15 mouse cellular contexts compared by ENCODE assay signal in the genomic region with DNA sequence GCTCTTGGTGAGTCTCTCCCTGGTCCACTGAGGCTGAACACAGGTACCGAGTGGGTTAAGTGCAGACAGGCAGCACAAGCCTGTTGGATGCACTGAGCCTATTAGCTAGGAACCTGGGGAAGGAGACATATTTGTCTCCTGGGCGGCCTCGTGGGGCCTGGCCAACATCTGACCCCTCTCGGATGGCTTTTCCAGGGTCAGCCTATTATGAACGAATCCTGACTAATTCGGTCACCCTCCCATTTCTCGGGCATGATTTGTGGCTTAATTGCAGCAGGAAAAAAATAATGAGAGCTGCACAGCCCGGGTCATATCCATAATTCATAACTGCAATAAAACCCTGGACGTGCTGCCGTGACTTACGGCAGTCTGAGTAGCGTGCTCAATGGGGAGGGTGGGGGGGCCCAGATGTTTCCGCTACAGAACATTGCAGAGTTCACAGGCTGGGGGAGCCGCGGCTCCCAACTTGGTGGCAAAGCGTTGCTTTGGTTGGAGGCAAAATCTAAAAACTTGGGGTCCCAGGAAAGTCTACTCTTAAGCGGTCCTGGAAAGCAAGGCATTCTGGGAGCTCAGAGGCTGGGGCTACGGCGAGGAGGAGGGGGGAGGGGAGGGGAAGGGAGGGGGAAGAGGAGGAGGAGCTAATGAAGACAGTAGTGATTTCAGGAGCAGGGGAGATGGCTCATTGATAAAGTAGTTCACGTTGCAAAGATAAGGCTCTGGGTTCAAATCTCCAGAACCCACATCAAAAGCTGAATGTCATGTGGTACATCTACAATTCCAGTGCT. TPM values are rescaled to one million over a fixed set of nuclear protein-coding genes. Genes with fewer than 3 reads are reported as not detected.
DNase-seq lines count a peak whose midpoint lies in the region; ATAC-seq and TF ChIP-seq lines count a peak whose summit lies in the region.
"Had no signal": no experiment of that assay in that cellular context is flagged by ENCODE, and none has a peak within 500 bp of the region (broad histone marks: within the 10 kb centered on the region; RNA-seq: fewer than 3 reads in every experiment).

No protein-coding gene starts in this region.

- H3K27me3 ChIP-seq in intestine, embryonic 15.5 days (replicated peaks): no peaks in the 10 kb centered on the region; the same call in 1 of the 2 replicates
- no peaks in the 10 kb centered on the region for H3K27me3 ChIP-seq in intestine, postnatal 0 days (replicated peaks; ENCODE audit: control insufficient read depth, insufficient read depth, low read length)
- H3K27me3 ChIP-seq in hindbrain, embryonic 13.5 days: peaks cover 11% of the 10 kb centered on the region; the same call in 1 of the 2 replicates
- H3K27me3 ChIP-seq in neural tube, embryonic 15.5 days (replicated peaks): no peaks in the 10 kb centered on the region; the same call in 1 of the 2 replicates

- TF ChIP-seq CTCF in intestine, postnatal 0 days (IDR thresholded peaks at IDR 0.05; ENCODE audit: low read depth): no peak

- H3K4me2 ChIP-seq in intestine, embryonic 15.5 days (replicated peaks): no peak overlapping the region
- no peak overlapping the region for H3K4me2 ChIP-seq in intestine, postnatal 0 days (replicated peaks; ENCODE audit: low read depth)
- peak overlapping the region; percentile 15; the same call in 1 of the 2 replicates for H3K4me2 ChIP-seq in hindbrain, embryonic 13.5 days
- peak overlapping the region; percentile 31 for H3K4me2 ChIP-seq in neural tube, embryonic 15.5 days
- H3K4me2 ChIP-seq: heart, embryonic 15.5 days had no signal

- H3K4me1 ChIP-seq in intestine, embryonic 15.5 days (replicated peaks): 0 out of 2 replicates have a peak, but pooled peaks cover 2% of the 10 kb centered on the region
- no peaks in the 10 kb centered on the region for H3K4me1 ChIP-seq in intestine, postnatal 0 days (replicated peaks; ENCODE audit: control insufficient read depth, insufficient read depth, low read length)
- H3K4me1 ChIP-seq in hindbrain, embryonic 13.5 days (replicated peaks): peaks cover 4% of the 10 kb centered on the region
- H3K4me1 ChIP-seq in neural tube, embryonic 15.5 days: 0 out of 2 replicates have a peak, but pooled peaks cover 7% of the 10 kb centered on the region
- H3K4me1 ChIP-seq: heart, embryonic 15.5 days had no signal

- no peak overlapping the region for H3K9ac ChIP-seq in intestine, embryonic 15.5 days
- no peak overlapping the region for H3K9ac ChIP-seq in intestine, postnatal 0 days (ENCODE audit: low read depth, low read length)
- no peak overlapping the region for H3K9ac ChIP-seq in hindbrain, embryonic 13.5 days
- H3K9ac ChIP-seq in neural tube, embryonic 15.5 days (replicated peaks): no peak overlapping the region
- H3K9ac ChIP-seq: heart, embryonic 15.5 days had no signal

- WGBS in intestine, embryonic 15.5 days: 60% methylated on average over 20 of the region's 20 CpGs
- 53% methylated on average over 20 of the region's 20 CpGs for WGBS in intestine, postnatal 0 days
- 60% methylated on average over 20 of the region's 20 CpGs for whole genome bisulfite sequencing in hindbrain, embryonic 13.5 days
- whole genome bisulfite sequencing in neural tube, embryonic 15.5 days: 53% methylated on average over 20 of the region's 20 CpGs

- DNase-seq in kidney, postnatal 36 days: peak; percentile 7 to 21
- DNase-seq in heart, adult 8-10 months (ENCODE audit: low spot score): no peak
- no peak for DNase-seq in right cerebral cortex, postnatal 4 days
- DNase-seq: cerebellum, adult 8-10 months had no signal

- H3K4me3 ChIP-seq in intestine, embryonic 15.5 days (replicated peaks): no peak overlapping the region
- H3K4me3 ChIP-seq in intestine, postnatal 0 days (ENCODE audit: low read depth, low read length): no peak overlapping the region
- no peak overlapping the region for H3K4me3 ChIP-seq in hindbrain, embryonic 13.5 days
- H3K4me3 ChIP-seq in neural tube, embryonic 15.5 days (replicated peaks): peak overlapping the region; percentile 12
- H3K4me3 ChIP-seq: heart, embryonic 15.5 days; layer of hippocampus, adult 2 months had no signal

- ATAC-seq in intestine, embryonic 15.5 days: peak; percentile 34; the same call in 1 of the 2 replicates
- no peak for ATAC-seq in intestine, postnatal 0 days
- ATAC-seq in hindbrain, embryonic 13.5 days (ENCODE audit: low FRiP score): no peak; the same call in 1 of the 2 replicates
- ATAC-seq in neural tube, embryonic 15.5 days (ENCODE audit: low FRiP score): peak; percentile 68
- ATAC-seq in inflammation-experienced regulatory T-cells, adult 6 months: no peak
- ATAC-seq: activated CD4-positive, CD25-positive, alpha-beta regulatory T cell, adult 4 months; CD4-positive, CD25-positive, alpha-beta regulatory T cell, adult 4 months had no signal

- H3K27ac ChIP-seq in intestine, embryonic 15.5 days: no peak overlapping the region
- H3K27ac ChIP-seq in intestine, postnatal 0 days (ENCODE audit: low read depth, low read length): no peak overlapping the region
- 0 out of 2 replicates have a peak overlapping the region, but pooled peaks have one; percentile 35 for H3K27ac ChIP-seq in hindbrain, embryonic 13.5 days
- H3K27ac ChIP-seq in neural tube, embryonic 15.5 days (replicated peaks): no peak overlapping the region
- H3K27ac ChIP-seq: heart, embryonic 15.5 days; layer of hippocampus, adult 2 months had no signal

- no peaks in the 10 kb centered on the region for H3K9me3 ChIP-seq in intestine, embryonic 15.5 days
- H3K9me3 ChIP-seq in intestine, postnatal 0 days (ENCODE audit: control insufficient read depth): no peaks in the 10 kb centered on the region
- H3K9me3 ChIP-seq in hindbrain, embryonic 13.5 days: no peaks in the 10 kb centered on the region
- H3K9me3 ChIP-seq in neural tube, embryonic 15.5 days (replicated peaks): no peaks in the 10 kb centered on the region
- H3K9me3 ChIP-seq: heart, embryonic 15.5 days had no signal

- H3K36me3 ChIP-seq in intestine, embryonic 15.5 days: no peaks in the 10 kb centered on the region
- no peaks in the 10 kb centered on the region for H3K36me3 ChIP-seq in intestine, postnatal 0 days (ENCODE audit: control insufficient read depth, insufficient read depth)
- H3K36me3 ChIP-seq in hindbrain, embryonic 13.5 days: no peaks in the 10 kb centered on the region
- no peaks in the 10 kb centered on the region for H3K36me3 ChIP-seq in neural tube, embryonic 15.5 days
- H3K36me3 ChIP-seq: heart, embryonic 15.5 days had no signal

RNA-seq across cellular contexts. Expression of gene Serpina3n, which starts 27.6 kb away (rescaled TPM):
- 0.08 and 0.11 TPM in 2 replicates for polyA plus RNA-seq in intestine, embryonic 15.5 days (2015; fragmentation: Nextera tagmentation; extraction: Ambion mirVana)
- 0.18 and 0.21 TPM in 2 replicates for polyA plus RNA-seq in intestine, postnatal 0 days (2015; fragmentation: Nextera tagmentation; extraction: Ambion mirVana)
- polyA plus RNA-seq in hindbrain, embryonic 13.5 days (2015; fragmentation: Nextera tagmentation; extraction: Ambion mirVana): 0.12 and 0.39 TPM in 2 replicates
- 2.5 and 2.7 TPM in 2 replicates for polyA plus RNA-seq in neural tube, embryonic 15.5 days (2015; fragmentation: Nextera tagmentation; extraction: Ambion mirVana)
- total RNA-seq in heart, adult 8-10 months (2022): 10 to 100 TPM in 2 of 4 experiments, 1 to 10 TPM in 2; 5.4 to 11.2 (median 9.7) TPM
- polyA plus RNA-seq in inflammation-experienced regulatory T-cells, adult 6 months (2017; shearing (Covaris generic)): not detected
- polyA plus RNA-seq: activated CD4-positive, CD25-positive, alpha-beta regulatory T cell, adult 4 months; CD4-positive, CD25-positive, alpha-beta regulatory T cell, adult 4 months; stomach, embryonic 14.5 days had no signal

RNA-seq across cellular contexts. Expression of gene Gsc, which starts 39.0 kb away (rescaled TPM):
- 0.40 and 0.64 TPM in 2 replicates for polyA plus RNA-seq in intestine, embryonic 15.5 days (2015; fragmentation: Nextera tagmentation; extraction: Ambion mirVana)
- 0.20 TPM in 1 of 2 replicates, not detected in the other for polyA plus RNA-seq in intestine, postnatal 0 days (2015; fragmentation: Nextera tagmentation; extraction: Ambion mirVana)
- 0.31 TPM in 1 of 2 replicates, not detected in the other for polyA plus RNA-seq in hindbrain, embryonic 13.5 days (2015; fragmentation: Nextera tagmentation; extraction: Ambion mirVana)
- polyA plus RNA-seq in neural tube, embryonic 15.5 days (2015; fragmentation: Nextera tagmentation; extraction: Ambion mirVana): not detected in 2 replicates
- not detected for total RNA-seq in heart, adult 8-10 months (2022)
- not detected for polyA plus RNA-seq in inflammation-experienced regulatory T-cells, adult 6 months (2017; shearing (Covaris generic))
- total RNA-seq: layer of hippocampus, adult 2 months; liver, adult 2 months had no signal
- polyA plus RNA-seq: activated CD4-positive, CD25-positive, alpha-beta regulatory T cell, adult 4 months; CD4-positive, CD25-positive, alpha-beta regulatory T cell, adult 4 months; liver, adult 2 months had no signal

Comparison
In these comparisons a context has a peak if more than half of its experiments do, and no peak if none do; other contexts are left out.
1. ATAC-seq: peak in intestine, embryonic 15.5 days (single experiment) and neural tube, embryonic 15.5 days (single experiment); none in intestine, postnatal 0 days (single experiment), hindbrain, embryonic 13.5 days (single experiment) and inflammation-experienced regulatory T-cells, adult 6 months (single experiment).
2. H3K4me2 ChIP-seq: peak in hindbrain, embryonic 13.5 days (single experiment) and neural tube, embryonic 15.5 days (single experiment); none in intestine, embryonic 15.5 days (single experiment) and intestine, postnatal 0 days (single experiment).
3. DNase-seq: peak in kidney, postnatal 36 days (2 of 2); none in heart, adult 8-10 months (single experiment) and right cerebral cortex, postnatal 4 days (single experiment).